8 mouse cellular contexts compared by ENCODE assay signal in genomic region chr3:51727968-51728367, GRCm38 (mm10).
DNase-seq lines count a peak whose midpoint lies in the region; ATAC-seq lines count a peak whose summit lies in the region.

No protein-coding gene starts in this region.

- H3K9me3 ChIP-seq in midbrain, embryonic 10.5 days (replicated peaks) = no peaks in the 10 kb centered on the region
- H3K9me3 ChIP-seq in midbrain, embryonic 14.5 days (ENCODE audit: control insufficient read depth, low read length) = no peaks in the 10 kb centered on the region
- H3K9me3 ChIP-seq in neural tube, embryonic 15.5 days (replicated peaks) = no peaks in the 10 kb centered on the region

- peak overlapping the region; percentile 78 for H3K27ac ChIP-seq in midbrain, embryonic 10.5 days (replicated peaks)
- H3K27ac ChIP-seq in midbrain, embryonic 14.5 days (replicated peaks; ENCODE audit: low read depth, low read length) = no peak overlapping the region
- H3K27ac ChIP-seq in neural tube, embryonic 15.5 days (replicated peaks) = peak overlapping the region; percentile 45; the same call in 1 of the 2 replicates

- no peak overlapping the region for H3K4me3 ChIP-seq in midbrain, embryonic 10.5 days
- H3K4me3 ChIP-seq in midbrain, embryonic 14.5 days (replicated peaks; ENCODE audit: low read depth, low read length) = no peak overlapping the region
- no peak overlapping the region for H3K4me3 ChIP-seq in neural tube, embryonic 15.5 days (replicated peaks)

- peak; percentile 90 for DNase-seq in heart, adult 11 months
- DNase-seq in heart, adult 18-20 months = no peak
- no peak for DNase-seq in midbrain, embryonic 10.5 days (ENCODE audit: low spot score)
- DNase-seq in midbrain, embryonic 14.5 days = no peak
- DNase-seq in kidney, postnatal 14 days = peak; percentile 40
- DNase-seq in urinary bladder, postnatal 10 days (ENCODE audit: low spot score) = no peak
- DNase-seq in right cerebral cortex, postnatal 4 days = no peak

- ATAC-seq in midbrain, embryonic 14.5 days (ENCODE audit: low FRiP score, low TSS enrichment) = no peak
- ATAC-seq in neural tube, embryonic 15.5 days (ENCODE audit: low FRiP score) = no peak

- peaks cover 61% of the 10 kb centered on the region for H3K4me1 ChIP-seq in midbrain, embryonic 10.5 days
- H3K4me1 ChIP-seq in midbrain, embryonic 14.5 days (ENCODE audit: control insufficient read depth, insufficient read depth, low read length) = peaks cover 28% of the 10 kb centered on the region
- peaks cover 40% of the 10 kb centered on the region for H3K4me1 ChIP-seq in neural tube, embryonic 15.5 days

- no peak overlapping the region for H3K4me2 ChIP-seq in midbrain, embryonic 14.5 days (ENCODE audit: low read length)
- H3K4me2 ChIP-seq in neural tube, embryonic 15.5 days = no peak overlapping the region

- 85% methylated on average over 8 of the region's 8 CpGs for WGBS in midbrain, embryonic 10.5 days
- 77% methylated on average over 8 of the region's 8 CpGs for WGBS in midbrain, embryonic 14.5 days
- WGBS in neural tube, embryonic 15.5 days = 49% methylated on average over 8 of the region's 8 CpGs

- H3K27me3 ChIP-seq in midbrain, embryonic 10.5 days (ENCODE audit: low read depth, poor library complexity, severe bottlenecking) = no peaks in the 10 kb centered on the region
- H3K27me3 ChIP-seq in midbrain, embryonic 14.5 days (ENCODE audit: control insufficient read depth, insufficient read depth, low read length) = no peaks in the 10 kb centered on the region
- H3K27me3 ChIP-seq in neural tube, embryonic 15.5 days (replicated peaks) = no peaks in the 10 kb centered on the region

- no peaks in the 10 kb centered on the region for H3K36me3 ChIP-seq in midbrain, embryonic 10.5 days
- H3K36me3 ChIP-seq in midbrain, embryonic 14.5 days (ENCODE audit: control insufficient read depth, insufficient read depth, low read length) = no peaks in the 10 kb centered on the region
- no peaks in the 10 kb centered on the region for H3K36me3 ChIP-seq in neural tube, embryonic 15.5 days

- no peak overlapping the region for H3K9ac ChIP-seq in midbrain, embryonic 14.5 days (replicated peaks; ENCODE audit: low read length)
- H3K9ac ChIP-seq in neural tube, embryonic 15.5 days (replicated peaks) = no peak overlapping the region

Comparison
In these comparisons a context has a peak if more than half of its experiments do, and no peak if none do; other contexts are left out.
1. DNase-seq: peak in heart, adult 11 months (single experiment) and kidney, postnatal 14 days (single experiment); none in heart, adult 18-20 months (0 of 2), midbrain, embryonic 10.5 days (single experiment), midbrain, embryonic 14.5 days (single experiment), urinary bladder, postnatal 10 days (single experiment) and right cerebral cortex, postnatal 4 days (single experiment).